Mouse (Mus musculus) limb, embryonic 14.5 days (tissue): ENCODE measurements around the gene Ints3. TPM values are rescaled to one million over a fixed set of nuclear protein-coding genes. Genes with fewer than 3 reads are reported as not detected.

Experiments
- ATAC-seq: fragments of 200-750 bp; cut with Nextera tagmentation; 2 replicates; pipeline ENCODE4 v1.8.0; 2017; ENCODE audit warnings: low read depth, moderate number of reproducible peaks, moderate TSS enrichment; ENCODE audit not compliant: low FRiP score
- DNase-seq: peaks from one replicate; pipeline ENCODE4 v3.0.0-alpha.2; 2015; ENCODE audit warnings: low spot score
- H3K27ac ChIP-seq: fragments of 300-500 bp; sonication (generic); replicated peaks from 2 replicates; pipeline ENCODE4 v1.5.1; 2014; ENCODE audit warnings: low read depth, mild to moderate bottlenecking, low read length, moderate library complexity, mixed read lengths
- H3K27me3 ChIP-seq: fragments of 300-500 bp; sonication (generic); 2 replicates; pipeline ENCODE4 v1.6.1; 2014; ENCODE audit warnings: low read length, mixed read lengths; ENCODE audit not compliant: control insufficient read depth, insufficient read depth
- H3K36me3 ChIP-seq: fragments of 300-500 bp; sonication (generic); 2 replicates; pipeline ENCODE4 v1.6.1; 2014; ENCODE audit warnings: mild to moderate bottlenecking, low read length, moderate library complexity, mixed read lengths; ENCODE audit not compliant: control insufficient read depth, insufficient read depth
- H3K4me1 ChIP-seq: fragments of 300-500 bp; sonication (generic); 2 replicates; pipeline ENCODE4 v1.6.1; 2014; ENCODE audit warnings: antibody characterized with exemption, low read length, mixed read lengths; ENCODE audit not compliant: control insufficient read depth, insufficient read depth
- H3K4me2 ChIP-seq: fragments of 300-500 bp; sonication (generic); replicated peaks from 2 replicates; pipeline ENCODE4 v1.6.1; 2014; ENCODE audit warnings: low read depth, mild to moderate bottlenecking, low read length, moderate library complexity; ENCODE audit not compliant: severe bottlenecking
- H3K4me3 ChIP-seq: fragments of 300-500 bp; sonication (generic); replicated peaks from 2 replicates; pipeline ENCODE4 v1.5.1; 2014; ENCODE audit warnings: low read length
- H3K9ac ChIP-seq: fragments of 300-500 bp; sonication (generic); 2 replicates; pipeline ENCODE4 v1.6.1; 2014; ENCODE audit warnings: mild to moderate bottlenecking, low read depth, low read length, moderate library complexity; ENCODE audit not compliant: severe bottlenecking
- H3K9me3 ChIP-seq: fragments of 300-500 bp; sonication (generic); 2 replicates; pipeline ENCODE4 v1.6.1; 2016; ENCODE audit warnings: low read length; ENCODE audit not compliant: control insufficient read depth
- POLR2A ChIP-seq: fragments of 200-500 bp; IDR thresholded peaks from 2 replicates; pipeline ENCODE4 v1.8.0; 2012; ENCODE audit warnings: inconsistent platforms, mild to moderate bottlenecking, moderate library complexity, borderline replicate concordance; ENCODE audit not compliant: insufficient read depth, insufficient read length; ENCODE audit errors: extremely low read depth
- WGBS: fragments of 180-500 bp; shearing (Covaris S2); extraction: QIAGEN DNeasy Blood & Tissue Kit; methylation state at CpG from one replicate; pipeline ENCODE4 v1.1.7; 2014; 5-methylcytosine and 5-hydroxymethylcytosine counted together
- polyA plus RNA-seq, 2 experiments: library from polyadenylated mRNA; depleted of rRNA in 1 of 2; stranded (reverse) in 1 of 2; unstranded in 1 of 2; fragments of >200 nt; fragmentation: Nextera tagmentation in 1 of 2; extraction: Ambion mirVana in 1 of 2; gene quantifications; 2 replicates each; pipeline versions ENCODE4 v1.2.1 to v1.2.3; 2012 to 2014

Gene Ints3
- polyA plus RNA-seq, 2 experiments, result 26.0 to 52.8 TPM

- Histone ChIP-seq H3K27me3 (no peaks in the 10 kb centered on the region), H3K36me3 (no peaks in the 10 kb centered on the region), H3K4me2 (no peak overlapping the region), H3K4me1 (no peaks in the 10 kb centered on the region), H3K9me3 (no peaks in the 10 kb centered on the region), H3K4me3 (no peak overlapping the region), H3K27ac (no peak overlapping the region), H3K9ac (no peak overlapping the region)
- no peak for DNase-seq
- TF ChIP-seq POLR2A, result no peak
- 73% methylated on average over 3 of the region's 3 CpGs for whole genome bisulfite sequencing
- no peak for ATAC-seq
These were observed 57.7 kb downstream of the Ints3 start for GRCm38 (mm10) chr3:90375562-90376246.

- Histone ChIP-seq H3K4me2 (no peak overlapping the region), H3K27me3 (no peaks in the 10 kb centered on the region), H3K4me3 (no peak overlapping the region), H3K4me1 (no peaks in the 10 kb centered on the region), H3K27ac (no peak overlapping the region), H3K36me3 (no peaks in the 10 kb centered on the region), H3K9ac (no peak overlapping the region), H3K9me3 (no peaks in the 10 kb centered on the region)
- TF ChIP-seq POLR2A, result no peak
- ATAC-seq (no peak), DNase-seq (no peak)
- WGBS, result 69% methylated on average over 4 of the region's 4 CpGs
These were observed 59.1 kb downstream of the Ints3 start for GRCm38 (mm10) chr3:90374368-90374767.

- H3K4me2 ChIP-seq, result no peak overlapping the region
- H3K4me1 ChIP-seq, result no peaks in the 10 kb centered on the region
- no peaks in the 10 kb centered on the region for H3K36me3 ChIP-seq
These were observed 59.9 kb downstream of the Ints3 start for GRCm38 (mm10) chr3:90373432-90374028.

GRCm38 (mm10) chr3:90372817-90373216 is 60.6 kb downstream of the Ints3 start:
- WGBS, result 55% methylated on average over 5 of the region's 5 CpGs

More at GRCm38 (mm10) chr3:90373432-90374028, 59.9 kb downstream of the Ints3 start:
- DNase-seq (peak; percentile 85), ATAC-seq (peak; percentile 69)
- no peaks in the 10 kb centered on the region for H3K9me3 ChIP-seq
- no peaks in the 10 kb centered on the region for H3K27me3 ChIP-seq
- H3K4me3 ChIP-seq, result no peak overlapping the region
- no peak overlapping the region for H3K9ac ChIP-seq
- no peak for TF ChIP-seq POLR2A
- 27% methylated on average over 4 of the region's 4 CpGs for WGBS
- H3K27ac ChIP-seq, result no peak overlapping the region

GRCm38 (mm10) chr3:90371857-90372256 is 61.6 kb downstream of the Ints3 start:
- Histone ChIP-seq H3K4me2 (no peak overlapping the region), H3K27ac (no peak overlapping the region), H3K9ac (no peak overlapping the region), H3K36me3 (no peaks in the 10 kb centered on the region), H3K4me1 (no peaks in the 10 kb centered on the region), H3K27me3 (no peaks in the 10 kb centered on the region), H3K9me3 (no peaks in the 10 kb centered on the region), H3K4me3 (no peak overlapping the region)
- ATAC-seq, result no peak
- no peak for DNase-seq
- TF ChIP-seq POLR2A, result no peak
- WGBS, result 64% methylated on average over 7 of the region's 7 CpGs

More at GRCm38 (mm10) chr3:90372817-90373216, 60.6 kb downstream of the Ints3 start:
- Histone ChIP-seq H3K36me3 (no peaks in the 10 kb centered on the region), H3K4me1 (no peaks in the 10 kb centered on the region), H3K27ac (no peak overlapping the region), H3K4me2 (no peak overlapping the region), H3K27me3 (no peaks in the 10 kb centered on the region), H3K9ac (no peak overlapping the region), H3K4me3 (no peak overlapping the region), H3K9me3 (no peaks in the 10 kb centered on the region)
- DNase-seq, result no peak
- TF ChIP-seq POLR2A, result no peak
- no peak for ATAC-seq
